Mouse (Mus musculus) limb, embryonic 13.5 days (tissue): Measurements from ENCODE around the gene Ppm1h. TPM values are rescaled to one million over a fixed set of nuclear protein-coding genes. Genes with fewer than 3 reads are reported as not detected.

ENCODE experiments used
- ATAC-seq: fragments of 200-750 bp; cut with Nextera tagmentation; 2 replicates; pipeline ENCODE4 v1.8.0; 2017; ENCODE audit warnings: low read depth, moderate number of reproducible peaks, moderate TSS enrichment; ENCODE audit not compliant: low FRiP score
- H3K27ac ChIP-seq: fragments of 300-500 bp; sonication (generic); 2 replicates; pipeline ENCODE4 v1.5.1; 2015; ENCODE audit warnings: inconsistent platforms, mild to moderate bottlenecking, moderate library complexity
- H3K27me3 ChIP-seq: fragments of 300-500 bp; sonication (generic); 2 replicates; pipeline ENCODE4 v1.6.1; 2015; ENCODE audit warnings: mild to moderate bottlenecking, inconsistent platforms
- H3K36me3 ChIP-seq: fragments of 300-500 bp; sonication (generic); 2 replicates; pipeline ENCODE4 v1.6.1; 2015; ENCODE audit warnings: inconsistent platforms, mild to moderate bottlenecking, moderate library complexity
- H3K4me1 ChIP-seq: fragments of 300-500 bp; sonication (generic); 2 replicates; pipeline ENCODE4 v1.6.1; 2015; ENCODE audit warnings: inconsistent platforms
- H3K4me2 ChIP-seq: fragments of 300-500 bp; sonication (generic); replicated peaks from 2 replicates; pipeline ENCODE4 v1.6.1; 2015; ENCODE audit warnings: inconsistent platforms, mild to moderate bottlenecking, moderate library complexity
- H3K4me3 ChIP-seq: fragments of 300-500 bp; sonication (generic); 2 replicates; pipeline ENCODE4 v1.5.1; 2015; ENCODE audit warnings: moderate library complexity, mild to moderate bottlenecking, inconsistent platforms
- H3K9ac ChIP-seq: fragments of 300-500 bp; sonication (generic); 2 replicates; pipeline ENCODE4 v1.6.1; 2015; ENCODE audit warnings: mild to moderate bottlenecking, inconsistent platforms
- H3K9me3 ChIP-seq: fragments of 300-500 bp; sonication (generic); 2 replicates; pipeline ENCODE4 v1.6.1; 2016; ENCODE audit warnings: inconsistent platforms
- WGBS: fragments of 180-500 bp; shearing (Covaris S2); methylation state at CpG from one replicate; pipeline ENCODE4 v1.1.7; 2015; 5-methylcytosine and 5-hydroxymethylcytosine counted together
- polyA plus RNA-seq: library from polyadenylated mRNA; unstranded; fragments of >200 nt; fragmentation: Nextera tagmentation; extraction: Ambion mirVana; gene quantifications from 2 replicates; pipeline ENCODE4 v1.2.1, GENCODE M21; 2015

The Ppm1h gene
- polyA plus RNA-seq, 1 experiment from 2014 or later = 4.1 TPM

- H3K4me1 ChIP-seq = peaks cover 17% of the 10 kb centered on the region
These were observed 56.8 kb downstream of the Ppm1h start for GRCm38 (mm10) chr10:122735284-122735784.

DNA sequence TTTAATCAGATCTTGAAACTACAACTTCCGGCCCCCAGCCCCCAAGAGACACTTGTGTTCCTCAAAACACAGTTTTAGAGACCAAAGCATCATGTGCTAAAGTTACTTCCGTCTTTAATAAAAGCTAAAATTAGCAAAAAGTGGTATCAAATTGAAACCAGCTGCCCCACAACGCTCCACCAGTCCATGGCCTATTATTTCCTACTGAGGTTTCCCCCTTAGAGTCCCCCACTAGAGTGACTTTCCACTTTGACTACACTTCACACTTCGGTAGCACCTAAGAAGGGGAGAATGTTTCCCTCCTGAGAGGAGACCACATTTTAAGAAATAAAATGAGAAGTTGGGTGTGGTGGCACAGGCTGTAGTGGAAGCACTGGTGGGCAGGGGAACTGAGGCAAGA, 58.3 kb downstream of the Ppm1h start:
- Histone ChIP-seq H3K4me3 (no peak overlapping the region), H3K27ac (no peak overlapping the region), H3K4me1 (peaks cover 19% of the 10 kb centered on the region), H3K36me3 (no peaks in the 10 kb centered on the region), H3K9me3 (no peaks in the 10 kb centered on the region), H3K4me2 (no peak overlapping the region), H3K9ac (no peak overlapping the region), H3K27me3 (no peaks in the 10 kb centered on the region)
- no peak for ATAC-seq
- WGBS = 23% methylated on average over 4 of the region's 4 CpGs

More at GRCm38 (mm10) chr10:122735284-122735784, 56.8 kb downstream of the Ppm1h start:
- 83% methylated on average over 7 of the region's 7 CpGs for WGBS
- Histone ChIP-seq H3K9ac (no peak overlapping the region), H3K4me3 (no peak overlapping the region), H3K36me3 (no peaks in the 10 kb centered on the region), H3K27ac (no peak overlapping the region), H3K4me2 (no peak overlapping the region), H3K9me3 (no peaks in the 10 kb centered on the region), H3K27me3 (no peaks in the 10 kb centered on the region)
- ATAC-seq = no peak

- H3K4me3 ChIP-seq = no peak overlapping the region
- 78% methylated on average over 10 of the region's 10 CpGs for WGBS
- no peaks in the 10 kb centered on the region for H3K27me3 ChIP-seq
- H3K4me2 ChIP-seq = no peak overlapping the region
- no peak overlapping the region for H3K9ac ChIP-seq
- no peaks in the 10 kb centered on the region for H3K9me3 ChIP-seq
- no peak for ATAC-seq
- H3K27ac ChIP-seq = no peak overlapping the region
- peaks cover 19% of the 10 kb centered on the region for H3K4me1 ChIP-seq
- H3K36me3 ChIP-seq = no peaks in the 10 kb centered on the region
These were observed 60.0 kb downstream of the Ppm1h start for GRCm38 (mm10) chr10:122738526-122738925.

DNA sequence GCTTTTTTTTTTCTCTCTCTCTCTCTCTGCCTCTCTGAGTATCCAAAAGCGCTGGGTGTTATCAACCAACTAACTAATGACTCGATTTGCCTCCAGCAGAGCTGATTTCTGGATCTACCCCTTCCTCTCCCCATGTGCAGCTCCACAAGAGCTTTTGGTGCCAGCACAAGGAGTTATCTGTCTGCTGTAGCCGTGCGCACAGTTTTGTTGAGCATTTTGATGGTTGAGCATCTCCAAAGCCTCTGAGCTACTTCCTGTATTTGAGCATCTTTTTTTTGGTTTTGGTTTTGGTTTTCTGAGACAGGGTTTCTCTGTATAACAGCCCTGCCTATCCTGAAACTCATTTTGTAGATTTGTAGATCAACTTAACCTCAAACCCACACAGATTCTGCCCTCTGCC, 60.5 kb downstream of the Ppm1h start:
- WGBS = 80% methylated on average over 4 of the region's 4 CpGs
- no peak overlapping the region for H3K4me2 ChIP-seq
- no peak overlapping the region for H3K27ac ChIP-seq
- H3K4me3 ChIP-seq = no peak overlapping the region
- ATAC-seq = no peak
- H3K27me3 ChIP-seq = no peaks in the 10 kb centered on the region
- H3K9ac ChIP-seq = no peak overlapping the region
- no peaks in the 10 kb centered on the region for H3K36me3 ChIP-seq
- no peaks in the 10 kb centered on the region for H3K9me3 ChIP-seq
- H3K4me1 ChIP-seq = peaks cover 19% of the 10 kb centered on the region

- H3K36me3 ChIP-seq = no peaks in the 10 kb centered on the region
- no peaks in the 10 kb centered on the region for H3K9me3 ChIP-seq
- no peak overlapping the region for H3K27ac ChIP-seq
- no peak overlapping the region for H3K9ac ChIP-seq
- peaks cover 19% of the 10 kb centered on the region for H3K4me1 ChIP-seq
- no peak overlapping the region for H3K4me3 ChIP-seq
- H3K4me2 ChIP-seq = no peak overlapping the region
- H3K27me3 ChIP-seq = no peaks in the 10 kb centered on the region
- ATAC-seq = no peak
- 63% methylated on average over 4 of the region's 4 CpGs for WGBS
These were observed 61.6 kb downstream of the Ppm1h start for GRCm38 (mm10) chr10:122740117-122740516.

GRCm38 (mm10) chr10:122741191-122741590, 62.6 kb downstream of the Ppm1h start:
- Histone ChIP-seq H3K36me3 (no peaks in the 10 kb centered on the region), H3K9me3 (no peaks in the 10 kb centered on the region), H3K27me3 (no peaks in the 10 kb centered on the region), H3K27ac (no peak overlapping the region), H3K4me1 (peaks cover 18% of the 10 kb centered on the region), H3K9ac (no peak overlapping the region), H3K4me3 (no peak overlapping the region), H3K4me2 (no peak overlapping the region)
- no peak for ATAC-seq
- WGBS = 76% methylated on average over 7 of the region's 7 CpGs

- H3K4me2 ChIP-seq = no peak overlapping the region
- WGBS = 58% methylated on average over 2 of the region's 2 CpGs
- peaks cover 11% of the 10 kb centered on the region for H3K4me1 ChIP-seq
- H3K9me3 ChIP-seq = no peaks in the 10 kb centered on the region
- no peaks in the 10 kb centered on the region for H3K27me3 ChIP-seq
- H3K36me3 ChIP-seq = no peaks in the 10 kb centered on the region
- no peak overlapping the region for H3K4me3 ChIP-seq
- no peak for ATAC-seq
- H3K27ac ChIP-seq = no peak overlapping the region
- no peak overlapping the region for H3K9ac ChIP-seq
These were observed 63.6 kb downstream of the Ppm1h start for GRCm38 (mm10) chr10:122742136-122742535.

DNA sequence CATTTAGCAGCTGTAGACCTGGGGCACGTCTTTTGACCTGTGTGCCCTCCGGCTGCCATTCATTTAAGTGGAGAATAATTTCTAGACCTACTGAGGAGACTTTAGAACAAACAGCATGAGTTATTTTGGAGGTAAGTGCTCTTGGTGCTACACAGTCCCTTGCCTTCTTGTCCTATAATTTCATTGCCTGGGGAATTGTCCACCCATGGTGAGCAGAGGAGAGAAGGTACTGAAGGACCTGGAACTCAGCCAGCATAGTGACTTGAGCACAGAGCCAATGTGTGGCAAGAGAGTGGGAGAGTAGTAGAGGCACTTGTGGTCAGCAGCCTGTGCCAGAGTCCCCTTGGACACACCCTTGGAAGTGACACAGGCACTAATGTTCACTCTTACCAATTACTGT, 64.8 kb downstream of the Ppm1h start:
- no peaks in the 10 kb centered on the region for H3K9me3 ChIP-seq
- H3K4me1 ChIP-seq = 0 out of 2 replicates have a peak, but pooled peaks cover 6% of the 10 kb centered on the region
- H3K9ac ChIP-seq = no peak overlapping the region
- H3K36me3 ChIP-seq = no peaks in the 10 kb centered on the region
- ATAC-seq = no peak
- no peak overlapping the region for H3K4me2 ChIP-seq
- H3K27ac ChIP-seq = no peak overlapping the region
- H3K27me3 ChIP-seq = no peaks in the 10 kb centered on the region
- WGBS = 80% methylated on average over 2 of the region's 2 CpGs
- no peak overlapping the region for H3K4me3 ChIP-seq

DNA sequence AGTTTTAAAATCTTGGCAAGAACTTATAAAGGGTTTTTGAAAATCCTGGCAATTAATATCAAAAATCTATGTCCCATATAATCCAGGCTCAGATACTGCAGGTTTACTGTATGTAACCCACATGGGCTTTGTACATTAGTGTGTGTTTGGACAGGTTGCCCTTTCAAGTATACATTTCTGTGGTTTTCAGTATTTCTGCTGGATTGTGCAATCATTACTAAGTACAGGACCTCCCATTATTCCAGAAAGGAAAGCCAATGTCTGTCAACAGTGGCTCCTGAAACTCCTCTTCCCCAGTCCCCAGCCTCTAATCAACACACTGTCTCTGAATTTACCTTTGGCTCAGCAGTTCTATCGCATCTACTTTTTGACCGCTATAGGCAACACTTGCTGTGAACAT, 66.4 kb downstream of the Ppm1h start:
- Histone ChIP-seq H3K4me3 (no peak overlapping the region), H3K27ac (no peak overlapping the region), H3K27me3 (no peaks in the 10 kb centered on the region), H3K4me1 (0 out of 2 replicates have a peak, but pooled peaks cover 2% of the 10 kb centered on the region), H3K9ac (no peak overlapping the region), H3K36me3 (no peaks in the 10 kb centered on the region), H3K4me2 (no peak overlapping the region), H3K9me3 (no peaks in the 10 kb centered on the region)
- 94% methylated on average over 2 of the region's 2 CpGs for WGBS
- no peak for ATAC-seq

DNA sequence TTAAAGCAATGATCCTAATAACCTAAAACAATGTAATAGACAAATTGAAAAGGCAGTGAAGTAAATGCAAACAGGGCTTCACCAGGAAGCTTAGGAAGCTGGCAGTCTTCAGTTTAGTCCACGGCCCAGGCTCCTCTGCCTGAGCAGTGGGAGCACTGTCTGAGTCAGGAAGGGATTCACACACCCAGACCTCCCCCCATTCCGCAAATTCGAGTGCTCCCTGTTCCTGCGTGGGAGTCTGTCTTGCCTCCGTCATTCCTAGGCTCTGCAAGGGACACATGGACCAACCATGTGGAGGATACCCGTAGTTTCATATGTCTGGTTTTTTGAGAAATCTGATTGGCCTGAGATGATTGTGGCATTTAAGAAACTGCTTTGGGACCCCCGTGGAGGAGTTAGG, 67.6 kb downstream of the Ppm1h start:
- no peaks in the 10 kb centered on the region for H3K4me1 ChIP-seq
- H3K9me3 ChIP-seq = peaks cover 4% of the 10 kb centered on the region; the same call in 1 of the 2 replicates
- H3K36me3 ChIP-seq = no peaks in the 10 kb centered on the region
- no peak overlapping the region for H3K27ac ChIP-seq
- H3K9ac ChIP-seq = no peak overlapping the region
- no peak overlapping the region for H3K4me2 ChIP-seq
- no peak for ATAC-seq
- H3K4me3 ChIP-seq = no peak overlapping the region
- H3K27me3 ChIP-seq = no peaks in the 10 kb centered on the region
- WGBS = 71% methylated on average over 7 of the region's 7 CpGs

DNA sequence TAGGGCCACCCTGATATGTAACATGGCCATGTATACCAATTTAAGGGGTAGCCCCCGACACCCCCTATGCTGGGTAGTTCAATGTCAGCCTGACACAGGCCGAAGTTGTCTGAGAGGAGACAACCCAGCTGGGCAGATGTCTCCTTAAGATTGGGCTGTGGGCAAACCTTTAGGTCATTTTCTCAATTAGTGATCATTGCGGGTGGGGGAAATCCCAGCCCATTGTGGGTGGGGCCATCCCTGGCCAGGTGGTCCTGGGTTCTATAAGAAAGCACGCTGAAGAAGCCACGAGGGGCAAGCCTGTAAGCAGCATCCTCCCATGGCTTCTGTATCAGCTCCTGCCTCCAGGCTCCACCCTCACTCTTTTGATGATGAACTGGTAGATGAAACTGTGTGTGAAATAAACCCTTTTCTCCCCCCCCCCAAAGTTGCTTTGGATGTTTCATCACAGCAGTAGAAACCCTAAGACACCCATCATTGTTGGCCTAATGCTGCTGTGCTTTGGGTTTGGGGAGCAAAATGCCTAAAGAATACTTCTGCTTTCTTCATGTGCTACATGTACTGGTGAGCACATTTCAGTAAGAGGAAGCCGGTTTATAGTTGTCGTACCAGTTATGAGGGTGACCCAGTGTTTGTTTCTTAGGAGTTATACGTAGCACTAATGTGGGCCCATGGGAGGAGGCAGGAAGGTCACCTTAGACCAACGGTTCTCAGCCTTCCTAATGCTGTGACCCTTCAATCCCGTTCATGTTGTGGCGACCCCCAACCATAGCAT, 68.8 kb downstream of the Ppm1h start:
- WGBS = 85% methylated on average over 11 of the region's 11 CpGs
- no peaks in the 10 kb centered on the region for H3K4me1 ChIP-seq
- ATAC-seq = no peak
- peaks cover 4% of the 10 kb centered on the region; the same call in 1 of the 2 replicates for H3K9me3 ChIP-seq
- H3K27me3 ChIP-seq = no peaks in the 10 kb centered on the region
- no peak overlapping the region for H3K4me2 ChIP-seq
- no peaks in the 10 kb centered on the region for H3K36me3 ChIP-seq
- H3K27ac ChIP-seq = no peak overlapping the region
- no peak overlapping the region for H3K9ac ChIP-seq
- no peak overlapping the region for H3K4me3 ChIP-seq

DNA sequence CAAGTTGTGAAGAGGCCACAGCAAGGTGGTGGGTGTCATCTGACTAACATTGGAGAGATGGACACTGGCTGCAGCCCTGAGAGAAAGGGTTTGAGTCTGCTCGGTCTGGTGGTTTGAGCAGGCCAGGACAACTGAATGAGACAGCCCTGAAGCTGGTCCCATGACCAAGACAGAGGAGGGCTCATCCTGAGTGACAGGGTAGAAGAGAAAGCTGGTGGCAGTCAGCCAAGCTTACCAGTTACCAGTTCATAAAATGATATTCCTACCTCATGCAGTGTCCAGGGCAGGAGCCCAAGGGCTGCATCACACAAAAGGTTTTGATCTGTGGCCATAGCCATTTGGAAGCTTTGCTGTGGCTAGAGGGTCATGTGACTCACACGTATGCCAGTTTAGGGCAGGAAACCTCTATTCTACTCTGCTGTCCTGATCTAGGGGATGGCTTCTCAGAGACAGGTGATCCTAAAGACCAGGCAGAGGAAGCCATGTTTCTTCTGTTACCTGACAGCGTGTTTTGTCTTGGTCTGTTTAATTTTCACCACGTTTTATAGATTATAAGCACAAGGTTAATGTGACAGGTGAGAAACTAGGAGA, 69.9 kb downstream of the Ppm1h start:
- Histone ChIP-seq H3K9me3 (peaks cover 4% of the 10 kb centered on the region; the same call in 1 of the 2 replicates), H3K4me1 (peaks cover 6% of the 10 kb centered on the region), H3K4me3 (no peak overlapping the region), H3K27me3 (no peaks in the 10 kb centered on the region), H3K36me3 (no peaks in the 10 kb centered on the region), H3K4me2 (no peak overlapping the region), H3K27ac (no peak overlapping the region), H3K9ac (no peak overlapping the region)
- 76% methylated on average over 4 of the region's 4 CpGs for WGBS
- ATAC-seq = no peak
